Mouse (Mus musculus): Measurements from ENCODE around the gene Clec16a. TPM values are rescaled to one million over a fixed set of nuclear protein-coding genes. Genes with fewer than 3 reads are reported as not detected.

The Clec16a gene
- total and polyA plus RNA-seq, 3 experiments, result 20.0 to 24.2 (median 20.5) TPM

DNA sequence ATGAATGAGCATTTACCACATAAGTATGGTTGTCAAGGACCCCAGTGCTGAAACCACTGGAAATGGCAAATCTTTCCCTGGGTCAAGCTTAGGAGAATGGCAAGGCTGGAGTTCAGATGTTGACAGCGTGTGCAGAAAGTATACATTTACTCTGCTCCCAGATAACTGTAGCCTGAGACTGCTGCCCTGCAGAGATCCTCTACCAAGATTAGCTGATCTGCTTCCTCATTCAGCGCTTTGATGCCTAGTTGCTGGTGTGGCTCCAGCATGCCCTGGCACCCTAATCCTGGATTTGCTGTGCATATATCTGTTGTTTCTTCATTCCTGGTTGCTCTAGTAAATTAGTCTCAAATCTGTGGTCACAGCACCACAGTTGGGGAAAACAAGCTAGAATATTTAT, 8.7 kb downstream of the Clec16a start:
- in situ Hi-C loops (cut with MboI; ENCODE audit: low pct_ligation_motif_present, low pct_unique_long_range_greater_than_20kb, low sequenced_read_pairs), result no loop called here
- Histone ChIP-seq H3K4me1 (ENCODE audit: control insufficient read depth in 1 of 2, insufficient read depth in 2 of 2) (peaks cover 0 to 10% of the 10 kb centered on the region in 2 experiments; a peak in 2 of 4 replicates), H3K79me2 (replicated peaks; ENCODE audit: control insufficient read depth, extremely low read depth, insufficient read depth, poor library complexity, severe bottlenecking) (peaks cover 2% of the 10 kb centered on the region; the same call in 1 of the 2 replicates), H3K9me3 (replicated peaks; ENCODE audit: low read length) (no peaks in the 10 kb centered on the region), H3K4me3 (replicated peaks in 1 of 3; ENCODE audit: low read depth in 2 of 3, low read length in 2 of 3, poor library complexity in 1 of 3) (no peak overlapping the region), H3K27ac (ENCODE audit: insufficient read depth, low read depth) (no peak overlapping the region), H3K36me3 (replicated peaks in 1 of 2; ENCODE audit: control insufficient read depth in 1 of 2, insufficient read depth in 1 of 2, low read length in 1 of 2) (peaks cover 0 to 22% of the 10 kb centered on the region in 2 experiments), H3K27me3 (replicated peaks) (no peaks in the 10 kb centered on the region), H3K4me2 (ENCODE audit: insufficient read depth, low read depth, poor library complexity, severe bottlenecking) (no peak overlapping the region), H3K9ac (ENCODE audit: insufficient read depth, low read depth) (no peak overlapping the region)
- dilution Hi-C loops (cut with MboI; ENCODE audit: extremely low pct_ligation_motif_present, extremely low pct_unique_long_range_greater_than_20kb, low sequenced_read_pairs), result no loop called here
- TF ChIP-seq POLR2AphosphoS2 (IDR thresholded peaks at IDR 0.05; ENCODE audit: low read depth, low read length), result no peak
- TF ChIP-seq MAZ (IDR thresholded peaks at IDR 0.05; ENCODE audit: low read depth, low read length), result no peak
- TF ChIP-seq ETS1 (conservative IDR thresholded peaks at IDR 0.05; ENCODE audit: low read depth, low read length), result no peak
- DNase-seq (ENCODE audit: extremely low read depth), result no peak

DNA sequence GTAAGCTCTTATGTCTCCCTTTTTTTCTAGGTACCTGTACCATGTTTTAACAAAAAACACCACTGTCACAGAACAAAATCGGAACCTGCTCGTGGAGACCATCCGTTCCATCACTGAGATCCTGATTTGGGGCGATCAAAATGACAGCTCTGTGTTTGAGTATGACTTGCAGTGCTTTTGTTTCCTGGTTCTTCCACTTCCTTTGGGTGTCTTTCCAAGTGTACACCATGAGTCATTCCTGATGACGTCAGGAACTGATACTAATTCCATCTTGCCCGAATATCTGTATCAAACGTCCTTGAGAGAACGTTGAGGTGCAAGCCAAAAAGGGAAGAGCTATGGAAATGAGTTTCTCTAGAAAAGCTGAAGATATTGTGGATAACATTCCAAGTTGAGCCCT, 14.9 kb downstream of the Clec16a start:
- H3K4me2 ChIP-seq (ENCODE audit: insufficient read depth, low read depth, poor library complexity, severe bottlenecking), result no peak overlapping the region
- no peak overlapping the region for H3K4me3 ChIP-seq (replicated peaks in 1 of 3; ENCODE audit: low read depth in 2 of 3, low read length in 2 of 3, poor library complexity in 1 of 3)
- in situ Hi-C loops (cut with MboI; ENCODE audit: low pct_ligation_motif_present, low pct_unique_long_range_greater_than_20kb, low sequenced_read_pairs), result no loop called here
- H3K27me3 ChIP-seq (replicated peaks), result no peaks in the 10 kb centered on the region
- 0 out of 2 replicates have a peak, but pooled peaks cover under 1% of the 10 kb centered on the region for H3K79me2 ChIP-seq (replicated peaks; ENCODE audit: control insufficient read depth, extremely low read depth, insufficient read depth, poor library complexity, severe bottlenecking)
- H3K9me3 ChIP-seq (replicated peaks; ENCODE audit: low read length), result no peaks in the 10 kb centered on the region
- H3K9ac ChIP-seq (ENCODE audit: insufficient read depth, low read depth), result no peak overlapping the region
- TF ChIP-seq POLR2AphosphoS2 (IDR thresholded peaks at IDR 0.05; ENCODE audit: low read depth, low read length) (no peak), POLR2A (IDR thresholded peaks at IDR 0.05; ENCODE audit: low read depth, low read length) (no peak), MXI1 (IDR thresholded peaks at IDR 0.05; ENCODE audit: low read depth, low read length) (no peak), IRF4 (IDR thresholded peaks at IDR 0.05; ENCODE audit: low read depth, low read length) (no peak), EP300 (IDR thresholded peaks at IDR 0.05; ENCODE audit: low read length) (no peak), UBTF (IDR thresholded peaks at IDR 0.05; ENCODE audit: low read depth, low read length) (no peak), ELF1 (IDR thresholded peaks at IDR 0.05; ENCODE audit: low read depth, low read length) (no peak), E2F4 (IDR thresholded peaks at IDR 0.05; ENCODE audit: insufficient replicate concordance, low read depth, low read length) (no peak), JUND (conservative IDR thresholded peaks at IDR 0.05; ENCODE audit: low read depth, low read length) (no peak), RCOR1 (conservative IDR thresholded peaks at IDR 0.05; ENCODE audit: low read depth, low read length) (no peak), USF1 (IDR thresholded peaks at IDR 0.05; ENCODE audit: low read depth, low read length) (no peak), SIN3A (IDR thresholded peaks at IDR 0.05; ENCODE audit: low read length) (no peak), TBP (conservative IDR thresholded peaks at IDR 0.05; ENCODE audit: low read depth, low read length) (no peak), ZKSCAN1 (IDR thresholded peaks at IDR 0.05; ENCODE audit: borderline replicate concordance, low read depth, low read length) (no peak), SMC3 (IDR thresholded peaks at IDR 0.05; ENCODE audit: low read depth, low read length) (no peak), ZNF384 (IDR thresholded peaks at IDR 0.05; ENCODE audit: low read depth, low read length) (no peak), MAX (IDR thresholded peaks at IDR 0.05; ENCODE audit: low read length) (no peak)
- H3K27ac ChIP-seq (ENCODE audit: insufficient read depth, low read depth), result no peak overlapping the region
- dilution Hi-C loops (cut with MboI; ENCODE audit: extremely low pct_ligation_motif_present, extremely low pct_unique_long_range_greater_than_20kb, low sequenced_read_pairs), result no loop called here
- H3K4me1 ChIP-seq (ENCODE audit: control insufficient read depth in 1 of 2, insufficient read depth in 2 of 2), result no peaks in the 10 kb centered on the region
- peaks cover 30 to 52% of the 10 kb centered on the region in 2 experiments for H3K36me3 ChIP-seq (replicated peaks in 1 of 2; ENCODE audit: control insufficient read depth in 1 of 2, insufficient read depth in 1 of 2, low read length in 1 of 2)
- DNase-seq (ENCODE audit: extremely low read depth), result no peak
